Mouse (Mus musculus): ENCODE data around the gene Tgfb1.

Gene Tgfb1

GRCm38 (mm10) chr7:25675405-25675804 is 11.4 kb upstream of the Tgfb1 start:
- DNase-seq (ENCODE audit: low read depth, low spot score): no peak

DNA sequence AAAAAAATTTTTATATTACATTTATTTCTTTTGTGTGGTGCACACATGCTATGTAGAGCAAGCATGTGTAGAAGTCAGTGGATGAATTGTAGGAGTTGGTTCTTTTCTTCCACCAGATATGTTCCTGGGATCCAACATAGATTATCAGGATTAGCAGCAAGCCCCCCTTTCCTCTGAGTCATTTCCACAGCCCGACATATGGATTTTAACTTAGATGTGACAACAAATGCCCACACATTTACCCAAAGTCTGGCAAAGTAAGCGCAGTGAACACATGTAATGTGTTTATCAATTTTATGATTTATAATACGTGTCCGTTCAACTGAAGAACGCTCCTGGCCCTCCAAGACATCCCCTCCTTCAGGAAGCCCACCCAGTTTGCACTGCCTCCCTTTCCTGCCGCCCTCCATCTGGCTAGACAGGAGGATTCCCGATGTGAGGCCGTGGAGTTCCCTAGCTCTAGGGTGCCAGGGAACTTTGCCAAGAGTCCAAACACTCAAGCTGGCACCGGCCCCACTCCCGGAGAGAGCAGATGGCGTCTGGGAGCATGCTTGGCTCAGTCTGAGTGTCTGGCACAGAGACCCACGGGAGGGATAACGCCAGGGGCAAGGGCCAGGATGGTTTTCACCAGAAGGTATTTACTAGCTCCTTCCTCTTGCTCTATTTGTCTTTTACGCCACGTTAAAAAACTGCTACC is 10.6 kb upstream of the Tgfb1 start:
- DNase-seq (ENCODE audit: low read depth, low spot score): no peak

DNA sequence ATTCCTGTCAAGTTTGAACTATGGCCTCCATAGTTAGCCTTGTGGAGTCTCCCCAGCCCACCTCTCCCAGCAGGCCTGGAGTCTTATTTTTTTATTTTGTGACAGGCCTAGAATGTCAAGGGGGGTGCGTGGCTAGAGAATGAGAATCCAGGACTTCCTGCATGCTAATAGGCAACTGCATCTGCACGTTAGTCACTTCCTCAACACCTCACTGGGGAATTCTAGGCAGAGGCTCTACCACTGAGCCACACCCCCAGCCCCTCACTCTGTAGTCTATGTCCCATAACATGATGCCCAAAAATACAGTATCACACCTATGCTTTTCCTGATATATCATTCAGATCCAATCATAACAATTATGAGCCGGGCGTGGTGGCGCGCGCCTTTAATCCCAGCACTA is 9.8 kb upstream of the Tgfb1 start:
- DNase-seq (ENCODE audit: low read depth, low spot score): no peak

GRCm38 (mm10) chr7:25679971-25680370 is 6.8 kb upstream of the Tgfb1 start:
- DNase-seq (ENCODE audit: low read depth, low spot score): no peak

DNA sequence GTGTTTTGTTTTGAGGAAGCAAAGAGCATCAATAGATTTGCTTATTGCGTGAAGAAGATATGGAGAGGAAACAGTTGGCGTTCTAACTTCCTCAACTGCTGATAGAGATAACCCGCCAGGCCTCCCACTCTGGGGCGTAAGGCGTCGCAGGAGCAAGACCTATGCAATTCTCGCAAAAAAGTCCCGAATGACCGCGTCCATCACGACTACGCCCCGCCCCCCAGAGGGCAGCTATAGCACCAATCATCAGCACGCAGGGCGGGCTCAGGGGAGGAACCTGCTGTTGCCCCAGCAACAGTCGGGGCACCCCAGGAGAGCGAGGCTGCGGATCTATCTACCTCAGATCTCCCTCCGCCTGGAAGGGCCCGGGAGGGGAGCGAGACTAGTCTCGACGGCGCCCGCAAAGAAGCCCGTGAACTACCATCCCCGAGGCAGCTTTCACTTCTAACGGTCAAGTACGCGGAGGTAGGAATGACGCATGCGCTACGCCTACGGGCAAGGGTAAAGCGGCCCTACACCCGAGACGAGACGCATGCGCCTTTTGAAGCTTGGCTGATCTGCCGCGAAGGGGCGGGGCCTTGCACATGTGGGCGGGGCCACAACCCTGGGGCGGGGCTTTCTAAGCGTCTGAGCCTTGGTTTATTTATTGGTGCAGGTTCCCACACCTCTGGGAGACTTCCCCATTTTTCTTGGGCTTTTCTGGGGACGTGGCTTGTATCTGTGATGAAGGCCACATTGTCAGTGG is 6.1 kb upstream of the Tgfb1 start, which contains the start of gene B9d2:
Gene B9d2, plus strand, starts transcription at position 267 of the 745 bp plus-strand sequence.
- peak; percentile 94 for DNase-seq (ENCODE audit: low read depth, low spot score)

DNA sequence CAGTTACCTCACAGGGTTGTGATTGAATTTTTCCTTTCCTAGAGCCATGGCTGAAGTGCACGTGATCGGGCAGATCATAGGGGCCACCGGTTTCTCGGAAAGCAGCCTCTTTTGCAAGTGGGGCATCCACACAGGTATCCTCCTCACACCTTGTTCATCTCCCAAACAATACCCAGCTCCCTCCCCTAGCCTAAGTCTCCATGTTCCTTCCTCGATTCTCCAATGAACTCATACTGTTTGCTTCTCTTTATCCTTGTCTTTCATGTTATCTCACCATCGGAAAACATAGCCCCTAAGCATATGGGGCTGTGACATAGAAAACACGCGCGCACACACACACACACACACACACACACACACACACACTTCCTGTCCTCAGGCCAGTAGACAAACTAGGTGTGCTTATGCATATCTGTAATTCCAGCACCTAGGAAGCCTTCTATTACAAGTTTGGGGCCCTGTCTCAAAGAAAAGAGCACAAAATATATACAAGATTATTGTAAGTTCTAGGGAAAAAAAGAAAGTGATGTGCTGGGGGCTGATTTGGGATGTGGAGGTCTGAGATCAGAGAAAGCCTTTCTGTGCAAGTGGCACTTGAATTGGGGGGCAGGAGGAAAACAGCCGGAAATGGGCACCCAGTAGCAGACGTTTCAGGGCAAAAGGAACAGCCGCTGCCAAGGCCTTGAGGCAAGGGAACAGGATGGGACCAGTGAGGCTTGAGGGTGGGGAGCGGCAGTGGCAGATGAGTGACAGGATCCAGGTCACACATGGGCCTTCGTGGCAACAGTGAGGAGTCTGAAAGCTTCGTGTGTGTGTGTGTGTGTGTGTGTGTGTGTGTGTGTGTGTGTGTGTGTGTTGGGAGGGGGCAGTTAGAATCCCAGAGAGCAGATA is 5.2 kb upstream of the Tgfb1 start:
- DNase-seq (ENCODE audit: low read depth, low spot score): no peak

DNA sequence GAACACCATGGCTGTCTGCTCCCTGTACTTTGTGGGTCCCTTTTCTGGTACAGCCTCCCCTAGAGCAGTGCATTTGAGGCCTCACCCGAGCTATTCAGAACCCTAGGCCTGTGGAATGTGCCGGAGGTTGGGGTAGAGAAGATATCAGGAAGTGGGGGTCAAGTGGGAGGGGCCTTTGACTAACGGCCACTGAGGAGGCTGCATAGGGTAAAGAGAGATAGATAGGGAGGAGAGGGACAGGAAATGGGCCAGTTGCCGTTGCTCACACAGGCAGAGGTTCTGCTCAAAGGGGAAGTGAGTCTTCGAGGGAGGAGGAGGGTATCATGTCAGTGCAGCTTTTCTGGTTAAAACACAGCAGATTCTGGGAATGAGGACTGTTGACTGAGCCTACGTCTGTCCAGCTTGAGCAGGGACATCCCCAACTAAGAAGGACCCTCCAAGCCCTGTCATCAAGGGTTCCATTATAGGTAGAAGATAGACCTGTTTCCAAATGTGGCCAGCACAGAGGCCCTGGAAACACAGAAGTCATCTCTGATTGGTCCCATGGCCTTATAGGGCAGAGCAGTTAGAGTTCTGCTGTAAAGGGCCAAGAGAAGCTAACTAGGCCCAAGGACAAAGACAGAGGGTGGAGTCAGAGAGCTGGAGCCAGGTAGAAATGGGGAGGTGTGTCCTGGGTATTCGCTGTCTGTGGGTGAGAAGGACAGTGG is 3.2 kb upstream of the Tgfb1 start:
- DNase-seq (ENCODE audit: low read depth, low spot score): no peak

DNA sequence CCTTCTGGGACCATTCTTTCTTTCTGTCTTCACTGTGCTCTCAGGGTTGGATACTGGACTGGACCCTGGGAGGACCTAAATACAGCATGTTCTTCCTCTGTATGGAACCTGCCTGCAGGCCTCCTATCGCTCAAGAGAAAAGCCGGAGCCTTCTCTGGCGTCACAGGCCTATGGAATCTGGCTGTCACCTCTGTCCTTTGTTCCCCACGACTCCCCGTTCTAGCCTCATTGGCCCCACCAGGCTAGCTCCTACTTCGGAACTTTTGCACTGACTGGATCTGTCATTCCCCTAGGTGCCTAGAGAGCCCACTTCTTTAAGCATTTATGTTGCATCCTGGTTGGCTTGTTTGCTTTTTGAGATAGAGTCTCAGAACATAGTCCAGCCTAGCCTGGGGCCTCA is 2.1 kb upstream of the Tgfb1 start:
- DNase-seq (ENCODE audit: low read depth, low spot score): no peak

DNA sequence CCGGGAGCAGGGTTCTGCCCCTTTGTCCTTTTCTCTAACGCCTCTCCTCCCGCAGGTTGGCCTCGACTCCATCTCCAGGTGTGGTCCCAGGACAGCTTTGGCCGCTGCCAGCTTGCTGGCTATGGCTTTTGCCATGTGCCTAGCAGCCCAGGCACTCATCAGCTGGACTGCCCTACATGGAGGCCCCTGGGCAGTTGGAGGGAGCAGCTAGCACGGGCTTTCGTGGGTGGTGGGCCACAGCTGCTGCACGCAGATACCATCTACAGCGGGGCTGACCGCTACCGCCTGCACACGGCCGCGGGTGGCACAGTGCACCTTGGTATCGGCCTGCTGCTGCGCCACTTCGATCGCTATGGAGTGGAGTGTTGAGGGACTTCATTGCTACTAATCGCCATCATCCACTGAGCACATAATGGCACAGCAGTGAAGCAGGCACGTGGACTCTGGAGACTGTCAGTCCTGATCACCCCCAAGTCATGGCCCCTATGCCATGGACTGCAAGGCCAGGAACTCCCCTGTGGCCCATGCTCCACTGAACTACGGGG is 804 bp upstream of the Tgfb1 start:
- no peak for DNase-seq (ENCODE audit: low read depth, low spot score)

DNA sequence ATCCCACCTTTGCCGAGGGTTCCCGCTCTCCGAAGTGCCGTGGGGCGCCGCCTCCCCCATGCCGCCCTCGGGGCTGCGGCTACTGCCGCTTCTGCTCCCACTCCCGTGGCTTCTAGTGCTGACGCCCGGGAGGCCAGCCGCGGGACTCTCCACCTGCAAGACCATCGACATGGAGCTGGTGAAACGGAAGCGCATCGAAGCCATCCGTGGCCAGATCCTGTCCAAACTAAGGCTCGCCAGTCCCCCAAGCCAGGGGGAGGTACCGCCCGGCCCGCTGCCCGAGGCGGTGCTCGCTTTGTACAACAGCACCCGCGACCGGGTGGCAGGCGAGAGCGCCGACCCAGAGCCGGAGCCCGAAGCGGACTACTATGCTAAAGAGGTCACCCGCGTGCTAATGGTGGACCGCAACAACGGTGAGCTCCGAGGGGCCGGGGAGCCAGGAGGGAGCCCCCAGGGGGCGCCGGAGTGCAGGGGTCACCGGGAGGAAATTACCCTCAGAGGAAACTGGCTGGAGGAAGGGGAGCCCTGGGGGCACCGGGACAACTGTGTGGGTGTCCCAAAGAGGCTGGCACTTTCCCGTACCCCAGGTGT is 1.1 kb downstream of the Tgfb1 start:
- DNase-seq (ENCODE audit: low read depth, low spot score): no peak

- DNase-seq (ENCODE audit: low read depth, low spot score): peak; percentile 66
These were observed 2.2 kb downstream of the Tgfb1 start for GRCm38 (mm10) chr7:25688810-25689586.

- DNase-seq (ENCODE audit: low read depth, low spot score): no peak
These were observed 2.8 kb downstream of the Tgfb1 start for GRCm38 (mm10) chr7:25689603-25690021.

DNA sequence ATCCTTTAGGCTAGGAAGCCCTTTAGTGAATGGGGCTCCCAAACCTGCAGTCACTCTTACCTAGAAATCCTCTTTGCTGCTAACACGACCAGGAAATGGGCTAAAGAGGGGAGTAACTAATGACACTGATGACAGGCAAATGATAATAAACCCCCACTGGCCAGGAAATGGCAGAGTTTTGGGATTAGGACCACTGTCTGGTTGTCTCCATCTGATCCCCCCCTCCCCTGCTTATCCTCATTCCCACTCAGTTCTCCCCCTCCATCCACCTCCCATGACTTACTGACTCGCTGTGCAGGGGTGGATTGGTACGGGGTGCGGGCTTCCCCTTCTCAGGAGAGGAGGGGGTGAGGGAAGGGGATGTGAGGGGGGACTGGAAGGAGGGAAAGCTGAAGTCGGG is 3.2 kb downstream of the Tgfb1 start:
- no peak for DNase-seq (ENCODE audit: low read depth, low spot score)

GRCm38 (mm10) chr7:25694104-25694503 is 7.3 kb downstream of the Tgfb1 start:
- DNase-seq (ENCODE audit: low read depth, low spot score): no peak

DNA sequence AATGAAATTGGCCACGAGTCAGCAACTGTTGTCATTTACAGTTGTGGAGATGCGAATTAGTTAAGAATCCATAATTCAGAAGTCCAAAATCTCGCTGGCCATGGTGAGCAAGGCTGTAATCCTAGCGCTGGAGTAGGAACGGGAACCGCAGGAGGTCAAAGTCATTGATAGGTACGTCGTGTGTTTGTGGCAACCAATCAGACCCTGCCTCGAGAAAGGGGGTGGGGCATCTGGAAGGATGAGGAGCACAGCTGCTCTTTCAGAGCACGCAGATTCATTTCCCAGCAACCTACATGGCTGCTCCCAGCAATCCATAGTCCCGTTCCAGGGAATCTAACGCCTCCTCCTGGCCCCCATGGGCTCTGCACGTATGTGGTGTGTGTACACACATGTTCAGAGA is 13.0 kb downstream of the Tgfb1 start:
- DNase-seq (ENCODE audit: low read depth, low spot score): no peak

DNA sequence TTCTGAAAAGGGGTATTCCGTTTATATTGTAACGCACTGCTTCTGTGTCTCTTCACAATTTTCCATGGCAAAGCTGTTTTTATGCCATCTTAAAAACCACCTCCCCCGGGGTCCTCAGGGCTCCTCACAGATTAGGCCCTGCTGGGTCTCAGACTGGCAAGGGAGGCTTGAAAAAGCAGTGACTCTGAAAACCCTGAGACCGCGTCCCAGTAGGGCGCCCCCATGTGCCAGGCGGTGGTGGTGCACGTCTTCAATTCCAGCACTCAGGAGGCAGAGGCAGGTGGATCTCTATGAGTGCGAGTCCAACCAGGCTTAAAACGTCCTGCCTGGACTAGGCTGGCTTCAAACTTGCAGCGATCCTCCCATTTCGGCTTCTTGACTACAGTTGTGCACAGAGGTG is 13.9 kb downstream of the Tgfb1 start:
- no peak for DNase-seq (ENCODE audit: low read depth, low spot score)

DNA sequence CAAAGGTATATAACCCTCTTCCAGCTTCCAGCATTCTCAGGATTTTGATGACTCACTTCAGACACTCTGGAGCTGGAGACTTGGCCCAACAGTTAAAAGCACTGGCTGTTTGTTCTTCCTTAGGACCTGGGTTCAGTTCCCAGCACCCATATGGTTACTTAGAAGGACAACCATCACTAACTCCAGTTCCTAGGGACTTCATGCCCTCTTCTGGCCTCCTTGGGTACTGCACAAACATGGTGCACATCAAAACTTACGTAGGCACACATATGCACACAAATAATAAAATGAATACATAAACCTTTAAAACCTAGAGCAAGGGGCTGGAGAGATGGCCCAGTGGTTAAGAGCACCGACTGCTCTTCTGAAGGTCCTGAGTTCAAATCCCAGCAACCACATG is 15.5 kb downstream of the Tgfb1 start:
- no peak for DNase-seq (ENCODE audit: low read depth, low spot score)

- no peak for DNase-seq (ENCODE audit: low read depth, low spot score)
These were observed 17.1 kb downstream of the Tgfb1 start for GRCm38 (mm10) chr7:25703793-25704494.

DNA sequence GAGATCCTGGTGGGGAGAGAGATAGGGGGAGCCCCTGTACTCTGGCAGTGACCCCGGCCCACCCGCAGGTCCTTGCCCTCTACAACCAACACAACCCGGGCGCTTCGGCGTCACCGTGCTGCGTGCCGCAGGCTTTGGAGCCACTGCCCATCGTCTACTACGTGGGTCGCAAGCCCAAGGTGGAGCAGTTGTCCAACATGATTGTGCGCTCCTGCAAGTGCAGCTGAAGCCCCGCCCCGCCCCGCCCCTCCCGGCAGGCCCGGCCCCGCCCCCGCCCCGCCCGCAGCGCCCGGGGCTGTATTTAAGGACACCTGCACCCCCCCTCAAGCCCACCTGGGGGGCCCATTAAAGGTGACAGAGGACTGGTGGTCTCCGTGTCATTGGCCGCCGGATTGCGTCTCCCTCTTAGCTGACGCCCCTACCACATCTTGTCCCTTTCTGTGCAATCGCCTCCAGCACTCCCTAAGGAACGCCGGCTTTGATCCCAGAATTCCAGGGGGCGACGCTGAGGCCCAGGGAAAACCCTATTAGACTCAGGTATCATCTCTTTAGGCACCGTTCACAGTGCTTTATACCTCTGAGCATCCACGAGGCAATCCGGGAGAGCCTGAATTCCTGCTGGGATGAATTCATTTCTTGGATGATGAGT is 18.0 kb downstream of the Tgfb1 start:
- no peak for DNase-seq (ENCODE audit: low read depth, low spot score)

Data from c-Kit-negative CD71-positive TER-119-positive erythroid progenitor cells, embryonic 14.5 days (primary cell).